Mouse (Mus musculus): Measurements from ENCODE around the gene Fshb. TPM values are rescaled to one million over a fixed set of nuclear protein-coding genes. Genes with fewer than 3 reads are reported as not detected.

The Fshb gene
- polyA plus RNA-seq, 1 experiment from 2014 or later = not detected

- Histone ChIP-seq H3K27me3 (replicated peaks) (no peaks in the 10 kb centered on the region), H3K9me3 (no peaks in the 10 kb centered on the region; the same call in 1 of the 2 replicates), H3K4me2 (replicated peaks) (no peak overlapping the region), H3K4me3 (no peak overlapping the region), H3K9ac (no peak overlapping the region), H3K27ac (no peak overlapping the region), H3K36me3 (no peaks in the 10 kb centered on the region), H3K4me1 (no peaks in the 10 kb centered on the region)
- ATAC-seq (ENCODE audit: low FRiP score, low read depth) = no peak
- 87% methylated on average over 3 of the region's 3 CpGs for WGBS
Measured at GRCm38 (mm10) chr2:107006378-107006777, 53.1 kb downstream of the Fshb start.

Other genes starting within 250 kb of the Fshb start
- 51.0 and 51.5 TPM in 2 replicates for gene Arl14ep, start 85.2 kb downstream of the Fshb start, polyA plus RNA-seq (2016; fragmentation: Nextera tagmentation; extraction: Ambion mirVana)
- gene Kcna4, start 231.0 kb upstream of the Fshb start, polyA plus RNA-seq (2016; fragmentation: Nextera tagmentation; extraction: Ambion mirVana) = 1.6 TPM in 2 replicates

Measured in neural tube, embryonic 12.5 days (tissue).